Mouse (Mus musculus) liver, postnatal 0 days (tissue): Measurements from ENCODE around the gene Arpp21.

ENCODE experiments used
- CTCF ChIP-seq: sonication (generic); IDR thresholded peaks from 2 replicates; pipeline ENCODE4 v1.5.1; 2016; ENCODE audit warnings: antibody characterized with exemption, low read depth
- EP300 ChIP-seq: IDR thresholded peaks from 2 replicates; pipeline ENCODE4 v1.6.1; 2016; ENCODE audit warnings: antibody characterized with exemption, low read depth, mild to moderate bottlenecking

DNA sequence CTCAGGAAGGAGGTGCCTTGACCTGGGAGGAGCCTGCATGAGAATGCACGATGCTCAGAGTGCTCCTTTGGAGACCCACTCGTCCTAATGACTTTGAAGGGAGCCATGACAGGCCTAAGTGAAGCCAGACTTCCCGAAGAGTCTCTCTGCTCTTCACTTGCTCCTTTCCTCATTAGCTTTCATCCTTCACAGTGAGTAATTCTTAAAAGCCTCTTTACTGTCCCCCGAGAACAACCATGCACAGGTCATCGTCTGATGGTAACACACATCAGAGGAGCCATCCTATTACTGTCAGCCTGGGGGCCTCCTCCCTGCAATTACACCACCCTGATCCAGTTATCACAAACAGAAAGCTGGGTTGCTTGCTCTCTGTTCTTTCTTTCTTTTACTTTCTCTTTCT is 160.9 kb downstream of the Arpp21 start:
- TF ChIP-seq CTCF (no peak), EP300 (no peak)
